Mouse (Mus musculus): ENCODE data around the gene Yif1a. TPM values are rescaled to one million over a fixed set of nuclear protein-coding genes. Genes with fewer than 3 reads are reported as not detected.
"Not testable (repeated sequence)": the region's sequence is repeated elsewhere in the genome, so short reads cannot be mapped to it uniquely, and the experiment has no call there.

Gene Yif1a
- polyA plus RNA-seq, 1 experiment from 2014 or later = 61.6 TPM

DNA sequence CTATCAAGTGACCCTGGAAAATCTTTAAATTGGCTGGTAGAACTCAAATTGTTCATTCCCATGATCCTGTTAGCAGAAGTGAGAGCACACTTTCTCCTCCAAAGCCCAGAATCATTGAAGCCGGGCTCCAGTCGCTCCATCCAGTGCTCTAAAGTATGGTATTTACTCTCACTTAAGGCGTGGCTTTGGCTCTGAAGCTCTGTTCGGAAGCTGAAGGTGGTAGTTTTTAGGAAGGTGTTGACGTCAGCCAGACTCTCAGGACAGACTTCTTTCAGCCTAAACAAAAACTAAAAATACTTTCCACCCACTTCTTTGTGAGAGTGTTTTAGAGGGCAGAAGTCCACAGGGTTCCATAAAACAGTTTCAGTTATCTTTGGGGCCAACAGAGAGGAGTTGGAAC, 14.8 kb upstream of the Yif1a start:
- WGBS = 51% methylated on average over 5 of the region's 5 CpGs
- Histone ChIP-seq H3K27ac (replicated peaks) (no peak overlapping the region), H3K4me2 (replicated peaks) (no peak overlapping the region), H3K9me3 (no peaks in the 10 kb centered on the region), H3K9ac (replicated peaks) (no peak overlapping the region), H3K36me3 (no peaks in the 10 kb centered on the region), H3K27me3 (peaks cover 55% of the 10 kb centered on the region), H3K4me3 (no peak overlapping the region), H3K4me1 (peaks cover 39% of the 10 kb centered on the region)
- ATAC-seq (ENCODE audit: low FRiP score, low read depth) = no peak

DNA sequence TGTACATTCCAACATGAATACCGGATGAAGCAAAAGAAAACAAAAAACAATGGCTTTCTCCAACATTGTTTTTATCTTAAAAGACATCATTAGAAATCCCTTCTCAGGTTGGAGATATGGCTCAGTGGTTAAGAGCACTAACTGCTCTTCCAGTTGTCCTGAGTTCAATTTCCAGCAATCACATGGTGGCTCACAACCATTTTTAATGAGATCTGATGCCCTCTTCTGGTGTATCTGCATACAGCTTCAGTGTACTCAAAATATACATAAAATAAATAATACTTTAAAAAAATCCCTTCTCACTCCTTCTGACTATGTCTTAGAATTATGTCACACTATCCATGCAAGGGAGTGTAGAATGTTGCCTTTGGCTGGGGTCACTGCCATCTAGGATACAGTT, 9.1 kb upstream of the Yif1a start:
- Histone ChIP-seq H3K36me3 (no peaks in the 10 kb centered on the region), H3K4me2 (replicated peaks) (no peak overlapping the region), H3K4me1 (no peaks in the 10 kb centered on the region), H3K9ac (replicated peaks) (no peak overlapping the region), H3K4me3 (no peak overlapping the region), H3K27ac (replicated peaks) (no peak overlapping the region), H3K27me3 (peaks cover 64% of the 10 kb centered on the region), H3K9me3 (no peaks in the 10 kb centered on the region)
- WGBS = 95% methylated on average over 1 of the region's 1 CpGs
- ATAC-seq (ENCODE audit: low FRiP score, low read depth) = no peak

DNA sequence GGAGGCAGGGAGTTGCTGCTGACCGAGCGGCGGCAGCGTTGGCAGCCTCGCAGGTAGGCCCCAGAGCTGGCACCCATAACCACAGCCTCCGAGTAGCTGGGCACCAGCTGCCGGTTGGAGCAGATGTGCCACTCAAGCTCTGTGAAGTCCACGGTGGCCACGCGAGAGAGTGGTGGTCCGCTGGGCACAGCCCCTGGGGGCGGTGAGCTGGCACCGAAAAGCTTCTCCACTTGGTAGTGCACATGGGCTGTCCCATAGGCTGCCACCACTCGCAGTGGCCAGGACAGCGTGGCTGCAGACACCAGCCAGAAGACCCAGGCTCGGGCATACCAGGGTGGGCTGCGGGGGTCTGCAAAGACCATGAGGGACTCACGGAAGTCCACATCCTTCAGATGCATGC, 6.3 kb upstream of the Yif1a start:
- H3K27ac ChIP-seq (replicated peaks) = no peak overlapping the region
- H3K27me3 ChIP-seq = peaks cover 77% of the 10 kb centered on the region
- H3K4me3 ChIP-seq = no peak overlapping the region
- H3K4me2 ChIP-seq (replicated peaks) = no peak overlapping the region
- peaks cover 9% of the 10 kb centered on the region for H3K4me1 ChIP-seq
- WGBS = 67% methylated on average over 18 of the region's 18 CpGs
- no peak overlapping the region for H3K9ac ChIP-seq (replicated peaks)
- no peaks in the 10 kb centered on the region for H3K36me3 ChIP-seq
- ATAC-seq (ENCODE audit: low FRiP score, low read depth) = no peak
- no peaks in the 10 kb centered on the region for H3K9me3 ChIP-seq

DNA sequence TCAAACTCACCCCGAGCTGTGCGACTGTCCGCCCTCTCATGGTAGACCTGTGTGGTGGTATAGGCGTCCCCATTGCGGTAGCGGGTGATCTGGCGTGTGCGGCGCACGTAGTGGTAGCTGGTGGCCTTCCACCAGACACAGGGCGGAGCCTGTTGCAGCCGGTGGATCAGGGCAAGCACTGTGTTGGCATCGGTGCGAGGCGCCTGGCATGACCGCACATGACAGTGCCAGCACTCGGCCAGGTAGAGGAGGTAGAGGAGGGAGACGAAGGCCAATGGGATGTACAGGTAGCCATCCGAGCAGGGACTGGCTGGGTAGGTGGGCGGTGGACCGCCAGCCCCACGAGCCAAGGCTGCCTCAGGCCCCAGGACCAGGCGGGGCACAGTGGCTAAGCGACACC, 5.7 kb upstream of the Yif1a start:
- Histone ChIP-seq H3K4me2 (replicated peaks) (no peak overlapping the region), H3K36me3 (no peaks in the 10 kb centered on the region), H3K9me3 (no peaks in the 10 kb centered on the region), H3K9ac (replicated peaks) (no peak overlapping the region), H3K27me3 (peaks cover 77% of the 10 kb centered on the region), H3K27ac (replicated peaks) (no peak overlapping the region), H3K4me3 (no peak overlapping the region), H3K4me1 (peaks cover 14% of the 10 kb centered on the region)
- WGBS = 77% methylated on average over 24 of the region's 24 CpGs
- no peak for ATAC-seq (ENCODE audit: low FRiP score, low read depth)

DNA sequence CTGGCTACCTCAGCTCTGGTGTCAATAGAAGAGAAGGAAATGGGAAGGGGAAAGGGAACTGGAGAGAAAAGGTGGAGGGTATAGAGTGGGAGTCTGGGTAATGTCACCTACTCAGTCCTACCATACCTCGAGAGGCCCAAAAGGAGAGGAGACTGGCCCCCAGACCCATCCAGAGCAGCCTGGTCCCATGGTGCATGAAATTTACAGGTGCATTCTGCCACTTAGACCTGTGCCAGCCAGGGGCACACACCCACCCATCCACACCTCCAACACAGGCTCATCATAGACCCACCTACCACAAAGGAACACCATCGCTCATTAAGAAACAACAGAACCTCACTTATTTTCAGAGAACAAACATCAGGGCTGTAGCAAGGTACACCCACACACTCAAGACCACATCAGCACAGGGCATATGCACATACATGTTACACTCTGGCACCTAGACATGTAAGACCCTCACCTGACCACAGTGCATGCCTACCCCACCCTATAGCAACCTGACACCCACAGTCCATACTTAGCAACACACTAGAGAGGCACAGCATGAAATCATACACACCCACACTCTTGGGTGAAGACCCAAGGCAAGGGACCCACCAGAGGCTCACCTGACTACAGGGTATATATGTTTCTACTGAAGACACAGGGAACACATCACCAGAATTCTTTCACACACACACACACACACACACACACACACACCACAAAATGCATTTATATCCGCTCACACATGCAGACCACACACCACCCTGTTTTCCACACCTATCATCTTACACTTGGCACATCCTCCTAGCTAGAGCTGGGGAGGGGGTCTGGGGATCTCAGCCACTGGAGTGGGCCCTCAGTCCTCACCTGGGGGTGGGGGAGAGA, 4.1 kb upstream of the Yif1a start:
- H3K27me3 ChIP-seq = peaks cover 73% of the 10 kb centered on the region
- 75% methylated on average over 3 of the region's 3 CpGs for WGBS
- ATAC-seq (ENCODE audit: low FRiP score, low read depth) = no peak
- no peak overlapping the region for H3K27ac ChIP-seq (replicated peaks)
- H3K4me3 ChIP-seq = peak overlapping the region; percentile 47; the same call in 1 of the 2 replicates
- H3K9ac ChIP-seq (replicated peaks) = no peak overlapping the region
- H3K4me1 ChIP-seq = peaks cover 22% of the 10 kb centered on the region
- H3K9me3 ChIP-seq = no peaks in the 10 kb centered on the region
- H3K4me2 ChIP-seq (replicated peaks) = peak overlapping the region; percentile 72; the same call in 1 of the 2 replicates
- H3K36me3 ChIP-seq = no peaks in the 10 kb centered on the region

DNA sequence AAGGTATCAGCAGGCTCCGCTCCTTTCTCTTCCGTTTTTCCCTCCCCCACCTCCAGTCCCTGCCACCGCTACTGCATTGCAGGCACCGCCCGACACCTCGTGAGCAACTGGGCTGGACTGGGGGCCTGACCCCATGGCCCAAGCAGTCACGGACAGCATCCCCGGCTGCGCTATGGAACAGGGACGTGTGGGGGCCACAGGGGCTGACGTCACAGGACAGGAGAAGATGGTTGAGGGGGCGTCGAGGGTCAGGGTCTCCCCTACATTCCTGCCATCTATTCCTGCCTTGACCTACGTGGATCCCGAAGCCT, 3.5 kb upstream of the Yif1a start:
- ATAC-seq (ENCODE audit: low FRiP score, low read depth) = no peak
- Histone ChIP-seq H3K4me2 (replicated peaks) (peak overlapping the region; percentile 72), H3K27ac (replicated peaks) (no peak overlapping the region), H3K36me3 (no peaks in the 10 kb centered on the region), H3K9ac (replicated peaks) (peak overlapping the region; percentile 56; the same call in 1 of the 2 replicates), H3K4me1 (peaks cover 27% of the 10 kb centered on the region), H3K27me3 (peaks cover 70% of the 10 kb centered on the region), H3K9me3 (no peaks in the 10 kb centered on the region), H3K4me3 (peak overlapping the region; percentile 47)
- 7% methylated on average over 15 of the region's 15 CpGs for WGBS

DNA sequence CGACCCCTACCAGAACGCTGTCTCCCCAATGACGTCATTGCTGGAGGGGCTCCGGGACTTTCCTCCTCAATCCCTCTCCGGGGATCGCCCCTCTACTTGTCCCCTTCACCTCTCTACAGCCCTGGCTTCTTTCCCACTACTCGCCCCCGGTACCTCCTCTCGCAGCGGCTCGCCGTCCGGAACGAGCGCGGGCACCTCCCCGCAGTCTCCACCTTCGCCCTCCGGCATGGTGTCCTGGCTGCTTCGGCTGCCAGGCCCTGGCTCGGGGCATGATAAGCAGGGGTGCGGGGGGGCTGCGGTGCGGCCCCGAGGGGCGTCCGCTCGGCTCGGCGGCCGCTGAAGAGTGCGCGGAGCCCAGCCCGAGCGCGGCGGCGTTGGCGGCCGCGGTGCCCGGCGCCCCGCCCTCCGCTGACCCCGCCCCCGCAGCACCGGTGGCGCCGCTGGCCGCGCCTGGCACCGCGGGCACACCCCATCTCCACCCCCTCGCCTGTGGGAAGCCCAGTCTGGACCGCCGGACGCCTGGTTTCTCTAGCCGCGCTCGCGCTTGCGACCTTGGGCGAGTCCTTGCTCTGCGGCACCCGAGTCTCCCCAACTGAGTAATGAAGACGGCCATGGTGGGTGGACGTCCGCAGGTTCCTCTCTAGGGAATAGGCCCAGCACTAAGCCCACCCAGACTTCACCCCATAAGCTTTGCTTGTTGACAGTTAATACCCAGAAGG, 3.0 kb upstream of the Yif1a start, which contains the start of gene Tmem151a:
Gene Tmem151a, minus strand, starts transcription at position 387 of the 719 bp plus-strand sequence.
- H3K4me2 ChIP-seq (replicated peaks) = peak within 1 kb of the TSS; percentile 72
- peak within 1 kb of the TSS; percentile 47 for H3K4me3 ChIP-seq
- no peak for ATAC-seq (ENCODE audit: low FRiP score, low read depth)
- H3K36me3 ChIP-seq = peaks cover 1% of the 10 kb centered on the region; the same call in 1 of the 2 replicates
- H3K27ac ChIP-seq (replicated peaks) = no peak within 1 kb of the TSS
- H3K27me3 ChIP-seq = peaks cover 64% of the 10 kb centered on the region
- peaks cover 27% of the 10 kb centered on the region for H3K4me1 ChIP-seq
- no peaks in the 10 kb centered on the region for H3K9me3 ChIP-seq
- WGBS = under 1% methylated on average over 69 of the region's 69 CpGs
- peak within 1 kb of the TSS; percentile 56 for H3K9ac ChIP-seq (replicated peaks)

DNA sequence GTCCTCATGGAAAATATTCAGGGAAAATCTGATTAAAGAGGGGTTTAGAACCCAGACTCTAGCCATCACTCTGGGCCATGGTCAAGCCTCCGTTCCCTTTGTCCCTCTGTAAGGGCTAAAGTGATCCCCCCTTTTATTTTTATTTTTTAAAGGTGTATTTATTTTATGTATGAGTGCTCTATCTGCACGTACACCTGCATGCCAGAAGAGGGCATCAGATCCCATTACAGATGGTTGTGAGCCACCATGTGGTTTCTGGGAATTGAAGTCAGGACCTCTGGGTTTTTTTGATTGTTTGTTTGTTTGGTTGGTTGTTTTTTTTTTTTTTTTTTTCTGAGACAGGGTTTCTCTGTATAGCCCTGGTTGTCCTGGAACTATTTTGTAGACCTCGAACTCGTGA, 1.8 kb upstream of the Yif1a start:
- 71% methylated on average over 4 of the region's 4 CpGs for WGBS
- not testable (repeated sequence) for H3K4me3 ChIP-seq; H3K9ac ChIP-seq (replicated peaks); ATAC-seq (ENCODE audit: low FRiP score, low read depth); H3K27ac ChIP-seq (replicated peaks); H3K9me3 ChIP-seq; H3K4me2 ChIP-seq (replicated peaks)
- Histone ChIP-seq H3K4me1 (peaks cover 27% of the 10 kb centered on the region), H3K36me3 (peaks cover 12% of the 10 kb centered on the region), H3K27me3 (peaks cover 52% of the 10 kb centered on the region)

DNA sequence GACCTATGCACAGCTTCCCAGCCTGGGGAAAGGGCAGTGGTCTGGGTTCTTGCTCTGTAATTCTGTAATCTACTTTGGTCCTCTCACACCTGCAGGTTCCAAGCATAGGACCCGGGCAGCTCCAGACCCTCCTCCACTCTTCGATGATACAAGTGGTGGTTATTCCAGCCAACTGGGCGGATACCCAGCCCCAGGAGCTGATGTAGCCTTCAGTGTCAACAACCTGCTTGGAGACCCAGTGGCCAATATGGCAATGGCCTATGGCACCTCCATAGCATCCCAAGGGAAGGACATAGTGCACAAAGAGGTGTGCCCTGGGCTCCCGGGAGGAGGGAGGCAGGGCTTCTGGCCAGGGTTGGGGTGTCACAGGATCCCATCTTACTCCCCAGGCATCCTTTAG, 986 bp downstream of the Yif1a start:
- H3K27me3 ChIP-seq = peaks cover 24% of the 10 kb centered on the region
- peak overlapping the region; percentile 89 for H3K4me3 ChIP-seq
- peak overlapping the region; percentile 73; the same call in 1 of the 2 replicates for H3K9ac ChIP-seq (replicated peaks)
- H3K4me1 ChIP-seq = peaks cover 42% of the 10 kb centered on the region
- H3K27ac ChIP-seq (replicated peaks) = no peak overlapping the region
- no peak for ATAC-seq (ENCODE audit: low FRiP score, low read depth)
- 91% methylated on average over 4 of the region's 4 CpGs for WGBS
- peak overlapping the region; percentile 89 for H3K4me2 ChIP-seq (replicated peaks)
- no peaks in the 10 kb centered on the region for H3K9me3 ChIP-seq
- H3K36me3 ChIP-seq = peaks cover 36% of the 10 kb centered on the region

DNA sequence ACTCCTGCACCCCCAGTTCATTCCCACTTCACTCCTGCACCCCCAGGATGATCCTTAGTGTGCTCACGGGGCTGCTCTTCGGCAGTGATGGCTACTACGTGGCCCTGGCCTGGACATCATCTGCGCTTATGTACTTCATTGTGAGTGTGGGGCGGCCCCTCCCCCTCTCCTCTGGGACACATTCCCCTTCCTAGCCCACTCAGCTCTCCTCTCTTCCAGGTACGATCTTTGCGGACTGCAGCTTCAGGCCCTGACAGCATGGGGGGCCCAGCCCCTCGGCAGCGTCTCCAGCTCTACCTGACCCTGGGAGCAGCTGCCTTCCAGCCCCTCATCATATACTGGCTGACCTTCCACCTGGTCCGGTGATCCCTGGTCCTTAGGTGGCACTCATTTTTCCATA, 3.7 kb downstream of the Yif1a start:
- Histone ChIP-seq H3K27me3 (no peaks in the 10 kb centered on the region), H3K4me1 (peaks cover 60% of the 10 kb centered on the region), H3K36me3 (peaks cover 36% of the 10 kb centered on the region), H3K27ac (replicated peaks) (no peak overlapping the region), H3K9ac (replicated peaks) (no peak overlapping the region), H3K4me2 (replicated peaks) (no peak overlapping the region), H3K9me3 (no peaks in the 10 kb centered on the region), H3K4me3 (no peak overlapping the region)
- 84% methylated on average over 10 of the region's 10 CpGs for WGBS
- no peak for ATAC-seq (ENCODE audit: low FRiP score, low read depth)

DNA sequence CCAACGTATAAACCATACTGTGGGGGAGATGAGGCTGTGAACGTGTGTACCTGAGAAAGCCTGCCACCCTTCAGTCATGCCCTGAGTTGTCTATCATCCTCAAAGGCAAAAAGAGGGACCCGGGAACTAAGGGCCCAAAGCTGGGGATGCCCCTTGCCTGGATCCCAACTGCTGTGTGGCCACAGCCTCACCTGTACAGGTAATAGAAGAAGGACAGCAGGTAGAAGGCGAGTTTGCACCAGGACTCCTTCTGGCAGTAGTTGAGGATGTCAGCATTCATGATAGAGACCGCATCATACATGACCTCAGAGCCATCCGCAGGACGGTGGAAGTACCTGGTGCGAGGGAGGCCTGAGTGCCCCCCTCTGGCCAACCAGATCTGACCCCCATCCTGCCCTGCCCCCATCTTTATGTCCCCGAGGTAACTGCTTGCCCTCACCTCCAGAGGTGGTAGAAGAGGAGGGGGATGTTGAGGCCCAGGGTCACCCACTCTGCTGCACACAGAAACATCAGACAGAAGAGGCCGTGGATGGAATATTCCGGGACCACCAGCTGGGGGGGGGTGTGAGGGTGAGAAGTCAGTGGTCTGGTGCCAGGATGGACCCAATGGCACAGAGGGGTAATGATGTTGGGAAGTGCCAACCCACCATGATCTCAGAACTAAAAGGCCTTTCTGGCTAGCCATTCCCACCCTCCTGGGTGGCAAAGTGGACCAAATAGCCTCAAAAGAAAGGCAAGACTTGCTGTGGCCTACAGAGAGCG, 5.3 kb downstream of the Yif1a start:
- H3K4me1 ChIP-seq = peaks cover 64% of the 10 kb centered on the region
- no peaks in the 10 kb centered on the region for H3K9me3 ChIP-seq
- 71% methylated on average over 12 of the region's 12 CpGs for WGBS
- H3K9ac ChIP-seq (replicated peaks) = peak overlapping the region; percentile 32
- H3K4me3 ChIP-seq = peak overlapping the region; percentile 78
- H3K4me2 ChIP-seq (replicated peaks) = peak overlapping the region; percentile 93
- H3K27ac ChIP-seq (replicated peaks) = peak overlapping the region; percentile 93
- peaks cover 36% of the 10 kb centered on the region for H3K36me3 ChIP-seq
- ATAC-seq (ENCODE audit: low FRiP score, low read depth) = no peak; the same call in 1 of the 2 replicates
- H3K27me3 ChIP-seq = no peaks in the 10 kb centered on the region

Data from midbrain, embryonic 12.5 days (tissue).